Mouse (Mus musculus): Measurements from ENCODE around the gene C77080. TPM values are rescaled to one million over a fixed set of nuclear protein-coding genes. Genes with fewer than 3 reads are reported as not detected.

C77080 gene
- polyA plus RNA-seq, 1 experiment from 2014 or later = 5.3 TPM

DNA sequence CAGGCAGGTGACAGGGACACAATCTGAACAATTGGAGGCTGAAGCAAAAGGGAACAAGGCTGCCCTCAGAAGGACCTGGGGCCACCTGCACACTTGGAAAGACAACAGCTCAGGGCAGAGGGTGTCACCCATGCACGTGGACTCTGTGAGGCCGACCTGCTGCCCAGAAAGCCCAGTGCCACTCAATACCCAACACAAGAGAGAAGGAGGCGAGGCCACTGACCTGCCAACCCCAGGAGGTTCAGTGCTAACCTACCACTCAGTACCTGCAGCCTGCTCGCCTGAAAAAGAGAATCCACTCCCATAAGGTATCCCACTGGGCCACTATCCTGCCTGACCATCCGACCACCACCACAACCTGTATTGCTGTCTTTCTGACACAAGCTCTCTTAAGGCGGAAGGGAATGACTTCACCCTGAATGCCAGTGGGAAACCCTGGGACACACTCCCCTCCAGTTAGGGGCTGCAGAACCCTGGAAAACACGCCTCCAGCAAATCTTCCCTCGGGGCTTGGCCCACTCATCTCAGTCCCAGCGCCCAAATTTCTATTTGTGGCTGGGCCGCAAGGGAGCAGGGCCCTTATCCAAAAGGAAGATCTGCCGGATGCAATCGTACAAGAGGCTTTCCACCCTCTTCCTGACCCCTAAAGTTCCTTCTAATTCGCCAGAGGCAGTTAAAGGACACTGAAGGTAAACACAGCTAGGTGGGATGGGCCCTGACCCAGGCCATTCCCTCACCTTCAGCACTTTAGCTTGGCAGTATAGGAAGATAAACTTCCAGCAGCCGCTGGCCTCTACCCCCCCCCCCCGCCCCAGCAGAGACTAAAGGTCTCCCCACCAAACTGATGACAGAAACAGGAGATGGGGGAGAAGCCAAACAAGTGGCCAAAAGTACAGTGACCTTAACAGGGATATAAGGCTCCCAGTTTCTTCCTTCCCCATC lies 14.6 kb downstream of the C77080 start:
- H3K9ac ChIP-seq = no peak overlapping the region
- H3K27ac ChIP-seq = no peak overlapping the region
- H3K4me2 ChIP-seq = no peak overlapping the region
- H3K4me3 ChIP-seq = no peak overlapping the region
- H3K9me3 ChIP-seq = no peaks in the 10 kb centered on the region
- ATAC-seq (ENCODE audit: low FRiP score) = no peak
- H3K36me3 ChIP-seq = no peaks in the 10 kb centered on the region
- peaks cover 72% of the 10 kb centered on the region for H3K27me3 ChIP-seq
- WGBS = 48% methylated on average over 15 of the region's 15 CpGs
- peaks cover 55% of the 10 kb centered on the region for H3K4me1 ChIP-seq (replicated peaks)

DNA sequence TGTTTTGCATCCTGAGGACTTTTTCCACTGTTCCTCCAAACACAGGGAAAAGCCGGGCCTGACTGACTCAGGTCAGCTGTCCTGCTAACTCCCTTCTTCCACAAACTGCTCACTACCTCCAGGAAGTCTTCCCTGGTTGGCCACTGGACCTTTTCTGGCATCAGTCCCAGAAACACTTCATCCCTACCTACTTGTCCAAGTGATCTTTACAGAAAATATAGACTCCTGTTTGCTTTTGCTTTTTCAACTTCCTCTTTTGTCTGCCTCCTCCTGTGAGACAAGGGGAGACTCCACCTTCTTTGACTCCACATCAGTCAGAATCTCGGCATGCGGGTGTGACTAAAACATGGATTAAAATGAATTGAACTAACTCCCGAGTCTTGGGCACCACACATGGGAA lies 16.4 kb downstream of the C77080 start:
- H3K4me3 ChIP-seq = no peak overlapping the region
- no peaks in the 10 kb centered on the region for H3K9me3 ChIP-seq
- no peak for ATAC-seq (ENCODE audit: low FRiP score)
- no peaks in the 10 kb centered on the region for H3K36me3 ChIP-seq
- H3K27ac ChIP-seq = no peak overlapping the region
- WGBS = 59% methylated on average over 4 of the region's 4 CpGs
- peaks cover 64% of the 10 kb centered on the region for H3K27me3 ChIP-seq
- H3K4me1 ChIP-seq (replicated peaks) = peaks cover 47% of the 10 kb centered on the region
- H3K9ac ChIP-seq = no peak overlapping the region
- no peak overlapping the region for H3K4me2 ChIP-seq

DNA sequence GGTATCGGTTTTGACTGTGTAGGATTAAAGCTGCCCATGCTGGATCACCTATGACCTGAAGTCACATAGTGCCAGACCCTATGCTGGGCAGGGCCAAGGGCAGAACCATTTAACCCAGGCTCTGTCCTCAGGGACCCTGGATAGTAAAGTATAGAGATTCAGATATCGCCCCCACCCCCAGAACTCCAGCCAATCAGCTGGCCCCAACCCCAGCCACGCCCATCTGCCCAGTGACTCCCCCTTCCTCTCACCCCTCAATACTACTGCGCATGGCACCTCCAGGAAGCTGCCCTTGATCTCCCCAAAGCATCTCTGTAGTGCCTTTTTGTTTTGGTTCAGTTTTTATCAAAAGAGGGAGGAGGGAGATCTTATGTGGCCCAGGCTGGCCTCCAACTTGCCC lies 18.4 kb downstream of the C77080 start:
- H3K27ac ChIP-seq = peak overlapping the region; percentile 58; the same call in 1 of the 2 replicates

DNA sequence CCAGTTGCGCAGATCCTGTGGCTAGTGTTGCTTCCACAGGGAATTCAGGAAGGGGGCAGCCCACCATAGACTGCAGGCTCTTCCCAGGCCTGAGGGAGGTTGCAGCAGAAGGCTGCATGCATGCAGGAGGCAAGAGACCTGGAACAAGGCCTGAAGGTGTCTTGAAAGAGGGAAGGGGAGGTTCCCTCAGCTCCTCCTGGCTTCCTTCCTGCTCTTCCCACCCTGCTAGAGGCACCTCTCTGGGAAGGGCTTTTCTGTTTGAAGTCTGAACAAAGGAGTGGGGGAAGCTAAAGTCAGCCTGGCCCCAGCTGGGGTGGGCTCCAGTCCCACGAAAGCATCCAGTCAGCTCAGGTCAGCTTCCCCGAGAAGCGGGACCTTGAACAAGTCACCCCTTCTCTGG lies 18.9 kb downstream of the C77080 start:
- Histone ChIP-seq H3K9me3 (no peaks in the 10 kb centered on the region), H3K36me3 (no peaks in the 10 kb centered on the region), H3K4me2 (no peak overlapping the region), H3K4me3 (no peak overlapping the region), H3K9ac (0 out of 2 replicates have a peak overlapping the region, but pooled peaks have one; percentile 2), H3K27ac (peak overlapping the region; percentile 58), H3K27me3 (peaks cover 40% of the 10 kb centered on the region), H3K4me1 (replicated peaks) (peaks cover 49% of the 10 kb centered on the region)
- ATAC-seq (ENCODE audit: low FRiP score) = no peak
- WGBS = 25% methylated on average over 4 of the region's 4 CpGs

More for the DNA sequence above, 18.4 kb downstream of the C77080 start:
- H3K9ac ChIP-seq = 0 out of 2 replicates have a peak overlapping the region, but pooled peaks have one; percentile 2
- 21% methylated on average over 4 of the region's 4 CpGs for WGBS
- H3K4me2 ChIP-seq = no peak overlapping the region
- no peaks in the 10 kb centered on the region for H3K9me3 ChIP-seq
- no peak for ATAC-seq (ENCODE audit: low FRiP score)
- H3K36me3 ChIP-seq = no peaks in the 10 kb centered on the region
- H3K27me3 ChIP-seq = peaks cover 45% of the 10 kb centered on the region
- no peak overlapping the region for H3K4me3 ChIP-seq
- peaks cover 46% of the 10 kb centered on the region for H3K4me1 ChIP-seq (replicated peaks)

- Histone ChIP-seq H3K4me2 (no peak overlapping the region), H3K4me3 (no peak overlapping the region), H3K9me3 (no peaks in the 10 kb centered on the region), H3K4me1 (replicated peaks) (peaks cover 53% of the 10 kb centered on the region), H3K9ac (no peak overlapping the region), H3K27ac (peak overlapping the region; percentile 58), H3K36me3 (no peaks in the 10 kb centered on the region), H3K27me3 (peaks cover 36% of the 10 kb centered on the region)
- ATAC-seq (ENCODE audit: low FRiP score) = no peak
- 14% methylated on average over 7 of the region's 7 CpGs for WGBS
Measured at GRCm38 (mm10) chr4:129241898-129242297, 19.3 kb downstream of the C77080 start.

DNA sequence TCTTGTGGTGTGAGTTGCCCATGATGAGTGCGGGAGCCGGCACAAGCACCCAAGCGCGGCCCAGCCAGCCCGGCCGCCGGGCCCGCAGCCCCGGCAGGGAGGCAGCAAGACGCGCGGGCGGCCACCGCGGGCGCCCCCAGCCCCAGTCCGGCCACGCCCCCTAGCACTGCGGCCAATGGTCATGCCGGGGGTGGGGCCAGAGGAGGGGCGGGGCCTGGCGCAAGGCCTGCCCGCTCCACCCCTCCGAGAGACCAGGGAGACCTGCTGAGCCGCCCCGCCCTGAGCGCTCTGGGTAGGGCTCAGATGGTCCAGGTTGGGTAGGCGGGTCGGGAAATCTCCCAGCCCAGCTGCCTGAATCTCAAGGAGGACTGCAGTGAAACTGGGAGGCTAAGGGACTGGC lies 22.1 kb downstream of the C77080 start:
- peaks cover 50% of the 10 kb centered on the region for H3K4me1 ChIP-seq (replicated peaks)

DNA sequence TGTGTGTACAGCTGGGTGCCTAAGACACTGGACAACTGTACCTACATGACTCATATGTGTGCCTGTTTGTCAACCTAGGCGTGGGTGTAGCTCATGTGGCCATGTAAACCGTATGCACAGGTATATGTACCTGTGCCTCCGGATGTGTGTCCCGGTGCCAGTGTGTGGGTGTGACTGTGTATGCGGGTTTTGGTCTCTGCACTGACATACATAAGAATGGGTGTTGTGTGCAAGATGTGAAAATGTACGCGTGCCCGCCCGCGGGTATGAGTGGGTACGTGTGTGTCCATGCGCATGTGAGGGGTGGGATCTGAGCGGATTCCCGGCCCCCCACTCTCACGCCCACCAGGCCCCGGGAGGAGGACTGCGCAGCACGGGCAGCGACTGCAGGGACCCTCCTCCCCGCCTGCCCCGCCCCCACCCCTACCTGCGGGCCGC lies 22.6 kb downstream of the C77080 start:
- Histone ChIP-seq H3K27me3 (0 out of 2 replicates have a peak, but pooled peaks cover 11% of the 10 kb centered on the region), H3K4me1 (replicated peaks) (peaks cover 50% of the 10 kb centered on the region), H3K27ac (peak overlapping the region; percentile 79), H3K4me2 (peak overlapping the region; percentile 86), H3K9me3 (no peaks in the 10 kb centered on the region), H3K36me3 (no peaks in the 10 kb centered on the region), H3K9ac (peak overlapping the region; percentile 80), H3K4me3 (peak overlapping the region; percentile 75)
- ATAC-seq (ENCODE audit: low FRiP score) = peak; percentile 70
- under 1% methylated on average over 21 of the region's 23 CpGs for WGBS

More for the DNA sequence above, 22.1 kb downstream of the C77080 start:
- H3K36me3 ChIP-seq = no peaks in the 10 kb centered on the region
- under 1% methylated on average over 28 of the region's 29 CpGs for WGBS
- peak overlapping the region; percentile 80 for H3K9ac ChIP-seq
- peak; percentile 81 for ATAC-seq (ENCODE audit: low FRiP score)
- H3K9me3 ChIP-seq = no peaks in the 10 kb centered on the region
- peak overlapping the region; percentile 75 for H3K4me3 ChIP-seq
- 0 out of 2 replicates have a peak, but pooled peaks cover 11% of the 10 kb centered on the region for H3K27me3 ChIP-seq
- peak overlapping the region; percentile 79 for H3K27ac ChIP-seq
- H3K4me2 ChIP-seq = peak overlapping the region; percentile 86

DNA sequence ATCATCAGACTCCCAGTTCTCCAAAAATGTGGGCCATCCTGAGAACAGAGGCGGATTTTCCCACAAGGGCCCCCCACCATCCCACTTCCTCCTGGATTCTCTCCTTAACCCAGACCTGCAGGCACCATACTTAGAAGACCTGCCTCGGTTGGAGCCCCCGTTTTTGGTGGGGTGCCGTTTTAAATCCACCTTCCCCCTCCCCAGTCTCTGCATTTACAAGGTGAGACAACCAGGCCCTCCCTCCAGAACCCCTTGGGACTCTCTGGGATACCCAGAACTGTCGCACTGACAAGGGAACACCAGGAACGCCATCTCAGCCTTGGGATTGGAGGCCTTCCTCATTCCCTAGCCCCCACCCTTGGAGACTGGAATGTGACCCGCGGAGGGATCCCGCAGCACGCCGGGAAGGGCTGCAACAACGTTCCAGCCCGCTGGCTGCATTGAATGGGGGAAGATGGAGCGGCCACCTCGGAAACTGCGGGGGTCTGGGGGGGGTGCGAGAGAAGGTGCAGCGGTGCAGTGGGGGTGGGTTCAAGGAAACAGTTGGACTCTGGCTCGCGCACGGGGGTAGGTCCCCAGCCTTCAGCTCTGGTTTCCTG lies 23.3 kb downstream of the C77080 start:
- Histone ChIP-seq H3K9ac (peak overlapping the region; percentile 80), H3K27ac (0 out of 2 replicates have a peak overlapping the region, but pooled peaks have one; percentile 12), H3K27me3 (0 out of 2 replicates have a peak, but pooled peaks cover 11% of the 10 kb centered on the region), H3K4me2 (peak overlapping the region; percentile 86), H3K4me1 (replicated peaks) (peaks cover 50% of the 10 kb centered on the region), H3K9me3 (no peaks in the 10 kb centered on the region), H3K36me3 (no peaks in the 10 kb centered on the region), H3K4me3 (peak overlapping the region; percentile 75)
- peak; percentile 14; the same call in 1 of the 2 replicates for ATAC-seq (ENCODE audit: low FRiP score)
- WGBS = 6% methylated on average over 21 of the region's 21 CpGs

DNA sequence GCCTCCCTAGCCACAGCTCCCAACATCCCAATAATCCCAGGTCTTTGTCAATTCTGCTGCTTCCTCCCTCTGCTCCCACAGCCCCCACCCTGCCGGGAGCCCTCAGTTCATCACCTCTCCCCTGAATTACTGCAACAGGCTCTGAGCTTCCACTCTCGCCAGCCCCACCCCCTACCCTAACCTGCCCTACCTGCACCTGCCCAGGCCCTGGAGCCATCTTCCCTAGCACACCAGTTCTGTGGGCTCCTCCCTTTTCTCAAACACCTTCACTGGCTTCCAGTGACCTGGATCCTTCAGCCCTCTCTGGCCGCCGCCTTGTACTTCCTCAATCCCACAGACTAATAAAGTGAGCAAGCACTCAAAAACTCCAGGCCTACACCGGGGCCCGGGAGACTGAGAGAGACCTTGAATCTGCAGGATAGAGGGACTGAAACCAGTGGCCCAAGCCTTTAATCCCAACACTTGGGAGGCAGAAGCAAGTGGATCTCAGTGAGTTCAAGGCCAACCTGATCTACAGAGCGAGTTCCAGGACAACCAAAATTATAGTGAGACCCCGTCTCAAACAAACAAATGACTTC lies 24.9 kb downstream of the C77080 start:
- H3K4me2 ChIP-seq = no peak overlapping the region
- no peak overlapping the region for H3K9ac ChIP-seq
- H3K27ac ChIP-seq = no peak overlapping the region
- H3K4me1 ChIP-seq (replicated peaks) = peaks cover 44% of the 10 kb centered on the region
- no peaks in the 10 kb centered on the region for H3K9me3 ChIP-seq
- no peak for ATAC-seq (ENCODE audit: low FRiP score)
- H3K36me3 ChIP-seq = no peaks in the 10 kb centered on the region
- WGBS = 86% methylated on average over 8 of the region's 8 CpGs
- no peak overlapping the region for H3K4me3 ChIP-seq
- peaks cover 12% of the 10 kb centered on the region for H3K27me3 ChIP-seq

GRCm38 (mm10) chr4:129235147-129235546 lies 26.1 kb downstream of the C77080 start:
- Histone ChIP-seq H3K9me3 (no peaks in the 10 kb centered on the region), H3K9ac (no peak overlapping the region), H3K4me3 (no peak overlapping the region), H3K27me3 (peaks cover 4% of the 10 kb centered on the region), H3K4me1 (replicated peaks) (peaks cover 46% of the 10 kb centered on the region), H3K4me2 (no peak overlapping the region), H3K27ac (no peak overlapping the region), H3K36me3 (no peaks in the 10 kb centered on the region)
- no peak for ATAC-seq (ENCODE audit: low FRiP score)
- 74% methylated on average over 3 of the region's 3 CpGs for WGBS

DNA sequence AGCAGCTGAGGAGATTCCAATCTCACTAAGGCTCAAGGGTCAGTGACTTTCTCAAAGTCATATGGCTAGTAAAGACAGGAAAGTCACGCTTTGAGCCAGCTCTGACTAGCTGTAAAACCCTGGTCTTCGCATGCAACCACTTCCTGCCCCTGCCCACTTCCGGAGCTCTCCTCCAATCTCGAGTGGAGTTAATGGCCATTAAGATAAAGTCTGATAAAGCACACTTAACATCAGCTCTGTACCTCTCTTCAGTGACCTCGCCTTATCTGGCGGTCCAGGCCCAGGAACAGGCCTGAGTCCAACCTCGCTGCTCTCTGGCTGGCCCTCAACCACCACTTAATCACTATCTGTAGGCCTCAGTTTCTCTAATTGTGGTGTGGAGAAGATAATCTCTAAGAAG lies 26.7 kb downstream of the C77080 start:
- no peak overlapping the region for H3K27ac ChIP-seq
- H3K36me3 ChIP-seq = no peaks in the 10 kb centered on the region
- no peak overlapping the region for H3K4me3 ChIP-seq
- H3K9ac ChIP-seq = no peak overlapping the region
- peaks cover 3% of the 10 kb centered on the region for H3K27me3 ChIP-seq
- H3K9me3 ChIP-seq = no peaks in the 10 kb centered on the region
- 86% methylated on average over 7 of the region's 7 CpGs for WGBS
- H3K4me1 ChIP-seq (replicated peaks) = peaks cover 42% of the 10 kb centered on the region
- ATAC-seq (ENCODE audit: low FRiP score) = no peak
- no peak overlapping the region for H3K4me2 ChIP-seq

All from hindbrain, embryonic 13.5 days (tissue).